Mouse (Mus musculus): Measurements from ENCODE around the gene Ubr4. TPM values are rescaled to one million over a fixed set of nuclear protein-coding genes. Genes with fewer than 3 reads are reported as not detected.
"Not testable (repeated sequence)": the region's sequence is repeated elsewhere in the genome, so short reads cannot be mapped to it uniquely, and the experiment has no call there.

Ubr4 gene
- polyA plus RNA-seq, 1 experiment from 2014 or later, result 68.6 TPM

- H3K27me3 ChIP-seq, result no peaks in the 10 kb centered on the region
- WGBS, result 77% methylated on average over 2 of the region's 2 CpGs
- no peaks in the 10 kb centered on the region; the same call in 1 of the 2 replicates for H3K9me3 ChIP-seq
- H3K4me1 ChIP-seq (replicated peaks), result 0 out of 2 replicates have a peak, but pooled peaks cover 6% of the 10 kb centered on the region
- ATAC-seq (ENCODE audit: insufficient number of reproducible peaks, insufficient read depth, low FRiP score, low TSS enrichment, low read depth), result no peak
- no peak overlapping the region for H3K4me2 ChIP-seq
- H3K27ac ChIP-seq, result no peak overlapping the region
- H3K9ac ChIP-seq (replicated peaks), result no peak overlapping the region
- no peak overlapping the region for H3K4me3 ChIP-seq (replicated peaks)
- H3K36me3 ChIP-seq, result no peaks in the 10 kb centered on the region
These were observed 159.1 kb downstream of the Ubr4 start for GRCm38 (mm10) chr4:139511557-139511956.

GRCm38 (mm10) chr4:139512985-139513384 lies 160.6 kb downstream of the Ubr4 start:
- H3K4me3 ChIP-seq (replicated peaks), result no peak overlapping the region
- ATAC-seq (ENCODE audit: insufficient number of reproducible peaks, insufficient read depth, low FRiP score, low TSS enrichment, low read depth), result no peak
- no peak overlapping the region for H3K4me2 ChIP-seq
- H3K36me3 ChIP-seq, result no peaks in the 10 kb centered on the region
- H3K9ac ChIP-seq (replicated peaks), result no peak overlapping the region
- 0 out of 2 replicates have a peak, but pooled peaks cover 6% of the 10 kb centered on the region for H3K4me1 ChIP-seq (replicated peaks)
- WGBS, result 88% methylated on average over 2 of the region's 2 CpGs
- H3K27me3 ChIP-seq, result no peaks in the 10 kb centered on the region
- H3K9me3 ChIP-seq, result no peaks in the 10 kb centered on the region; the same call in 1 of the 2 replicates
- no peak overlapping the region for H3K27ac ChIP-seq

GRCm38 (mm10) chr4:139519221-139519620 lies 166.8 kb downstream of the Ubr4 start:
- H3K27me3 ChIP-seq, result no peaks in the 10 kb centered on the region; the same call in 1 of the 2 replicates
- no peak for ATAC-seq (ENCODE audit: insufficient number of reproducible peaks, insufficient read depth, low FRiP score, low TSS enrichment, low read depth)
- no peak overlapping the region for H3K4me3 ChIP-seq (replicated peaks)
- H3K4me2 ChIP-seq, result no peak overlapping the region
- no peak overlapping the region for H3K27ac ChIP-seq
- H3K4me1 ChIP-seq (replicated peaks), result peaks cover 11% of the 10 kb centered on the region
- WGBS, result 72% methylated on average over 6 of the region's 6 CpGs
- no peak overlapping the region for H3K9ac ChIP-seq (replicated peaks)
- H3K36me3 ChIP-seq, result no peaks in the 10 kb centered on the region
- H3K9me3 ChIP-seq, result no peaks in the 10 kb centered on the region

GRCm38 (mm10) chr4:139521926-139522325 lies 169.5 kb downstream of the Ubr4 start:
- H3K4me2 ChIP-seq, result no peak overlapping the region
- no peaks in the 10 kb centered on the region for H3K9me3 ChIP-seq
- no peaks in the 10 kb centered on the region for H3K36me3 ChIP-seq
- no peak overlapping the region for H3K9ac ChIP-seq (replicated peaks)
- no peak overlapping the region for H3K27ac ChIP-seq
- WGBS, result 88% methylated on average over 10 of the region's 10 CpGs
- H3K4me1 ChIP-seq (replicated peaks), result peaks cover 11% of the 10 kb centered on the region
- no peaks in the 10 kb centered on the region; the same call in 1 of the 2 replicates for H3K27me3 ChIP-seq
- ATAC-seq (ENCODE audit: insufficient number of reproducible peaks, insufficient read depth, low FRiP score, low TSS enrichment, low read depth), result no peak
- no peak overlapping the region for H3K4me3 ChIP-seq (replicated peaks)

- Histone ChIP-seq H3K27ac (no peak overlapping the region), H3K4me3 (replicated peaks) (no peak overlapping the region), H3K4me1 (replicated peaks) (no peaks in the 10 kb centered on the region), H3K9me3 (no peaks in the 10 kb centered on the region), H3K27me3 (no peaks in the 10 kb centered on the region), H3K9ac (replicated peaks) (no peak overlapping the region), H3K4me2 (no peak overlapping the region), H3K36me3 (no peaks in the 10 kb centered on the region)
- no peak for ATAC-seq (ENCODE audit: insufficient number of reproducible peaks, insufficient read depth, low FRiP score, low TSS enrichment, low read depth)
- 83% methylated on average over 12 of the region's 12 CpGs for WGBS
These were observed 174.1 kb downstream of the Ubr4 start for GRCm38 (mm10) chr4:139526475-139526874.

- H3K4me3 ChIP-seq (replicated peaks); H3K27me3 ChIP-seq; H3K4me2 ChIP-seq; ATAC-seq (ENCODE audit: insufficient number of reproducible peaks, insufficient read depth, low FRiP score, low TSS enrichment, low read depth); H3K9ac ChIP-seq (replicated peaks); H3K27ac ChIP-seq; H3K9me3 ChIP-seq; H3K36me3 ChIP-seq; H3K4me1 ChIP-seq (replicated peaks): not testable (repeated sequence)
- 85% methylated on average over 5 of the region's 5 CpGs for WGBS
These were observed 177.8 kb downstream of the Ubr4 start, which contains the start of gene Iffo2 for GRCm38 (mm10) chr4:139530248-139530647. Gene Iffo2, plus strand, starts transcription at chr4:139530548.

- 79% methylated on average over 10 of the region's 10 CpGs for WGBS
- no peaks in the 10 kb centered on the region for H3K36me3 ChIP-seq
These were observed 179.7 kb downstream of the Ubr4 start for GRCm38 (mm10) chr4:139532081-139532480.

GRCm38 (mm10) chr4:139535127-139535695 lies 182.8 kb downstream of the Ubr4 start:
- Histone ChIP-seq H3K9ac (replicated peaks) (no peak overlapping the region), H3K4me3 (replicated peaks) (no peak overlapping the region), H3K27me3 (no peaks in the 10 kb centered on the region), H3K4me1 (replicated peaks) (peaks cover 11% of the 10 kb centered on the region), H3K4me2 (no peak overlapping the region), H3K9me3 (no peaks in the 10 kb centered on the region), H3K36me3 (no peaks in the 10 kb centered on the region), H3K27ac (peak overlapping the region; percentile 59)
- no peak for ATAC-seq (ENCODE audit: insufficient number of reproducible peaks, insufficient read depth, low FRiP score, low TSS enrichment, low read depth)
- 33% methylated on average over 12 of the region's 12 CpGs for WGBS

More at GRCm38 (mm10) chr4:139532081-139532480, 179.7 kb downstream of the Ubr4 start:
- Histone ChIP-seq H3K4me3 (replicated peaks) (no peak overlapping the region), H3K27me3 (no peaks in the 10 kb centered on the region), H3K4me1 (replicated peaks) (peaks cover 11% of the 10 kb centered on the region), H3K4me2 (no peak overlapping the region), H3K9ac (replicated peaks) (no peak overlapping the region), H3K27ac (no peak overlapping the region), H3K9me3 (no peaks in the 10 kb centered on the region)
- no peak for ATAC-seq (ENCODE audit: insufficient number of reproducible peaks, insufficient read depth, low FRiP score, low TSS enrichment, low read depth)

- Histone ChIP-seq H3K4me3 (replicated peaks) (no peak overlapping the region), H3K27ac (peak overlapping the region; percentile 59), H3K4me1 (replicated peaks) (peaks cover 11% of the 10 kb centered on the region), H3K4me2 (no peak overlapping the region), H3K27me3 (no peaks in the 10 kb centered on the region), H3K9ac (replicated peaks) (no peak overlapping the region; the same call in 1 of the 2 replicates), H3K36me3 (no peaks in the 10 kb centered on the region), H3K9me3 (no peaks in the 10 kb centered on the region)
- ATAC-seq (ENCODE audit: insufficient number of reproducible peaks, insufficient read depth, low FRiP score, low TSS enrichment, low read depth), result peak; percentile 20; the same call in 1 of the 2 replicates
- 55% methylated on average over 7 of the region's 7 CpGs for whole genome bisulfite sequencing
These were observed 183.3 kb downstream of the Ubr4 start for GRCm38 (mm10) chr4:139535719-139536118.

- no peak overlapping the region for H3K4me2 ChIP-seq
- peaks cover 11% of the 10 kb centered on the region for H3K4me1 ChIP-seq (replicated peaks)
- H3K9me3 ChIP-seq, result no peaks in the 10 kb centered on the region
- H3K27ac ChIP-seq, result no peak overlapping the region
- no peaks in the 10 kb centered on the region for H3K27me3 ChIP-seq
- H3K9ac ChIP-seq (replicated peaks), result no peak overlapping the region
- no peak overlapping the region for H3K4me3 ChIP-seq (replicated peaks)
- no peak for ATAC-seq (ENCODE audit: insufficient number of reproducible peaks, insufficient read depth, low FRiP score, low TSS enrichment, low read depth)
- WGBS, result 85% methylated on average over 9 of the region's 9 CpGs
- no peaks in the 10 kb centered on the region for H3K36me3 ChIP-seq
These were observed 184.3 kb downstream of the Ubr4 start for GRCm38 (mm10) chr4:139536706-139537105.
